9 mouse cellular contexts compared by ENCODE assay signal in the genomic region with DNA sequence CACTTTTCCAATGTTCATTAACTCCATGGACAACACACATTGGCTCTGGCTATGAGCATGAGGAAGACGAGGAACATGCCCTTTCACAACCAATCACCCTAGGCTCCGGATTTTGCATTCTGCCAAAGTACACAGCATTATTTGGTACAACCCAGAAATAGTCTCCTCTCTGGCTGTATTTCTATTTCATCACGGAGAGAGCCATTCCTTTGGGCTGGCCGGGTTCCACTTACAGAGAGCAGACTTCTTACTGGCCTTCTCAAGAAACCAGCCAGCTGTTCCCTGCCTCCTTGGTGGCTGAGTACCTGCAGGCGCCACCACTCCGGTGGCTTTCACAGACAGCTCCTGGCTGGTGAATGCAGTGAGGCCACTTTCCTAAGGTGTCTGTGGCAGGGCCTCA. TPM values are rescaled to one million over a fixed set of nuclear protein-coding genes. Genes with fewer than 3 reads are reported as not detected.
A peak's percentile ranks its signal among the peaks of the same experiment; 100 is the strongest.
DNase-seq lines count a peak whose midpoint lies in the region; ATAC-seq and TF ChIP-seq lines count a peak whose summit lies in the region.
"Had no signal": no experiment of that assay in that cellular context is flagged by ENCODE, and none has a peak within 500 bp of the region (broad histone marks: within the 10 kb centered on the region; RNA-seq: fewer than 3 reads in every experiment).

Slc16a11 (plus strand) TSS at position 330 of the 400 bp plus-strand sequence.

- no peak for TF ChIP-seq CTCF in layer of hippocampus, adult 2 months (conservative IDR thresholded peaks at IDR 0.05)

- H3K9ac ChIP-seq in embryonic facial prominence, embryonic 15.5 days: no peak within 1 kb of the TSS
- peak within 1 kb of the TSS; percentile 27; the same call in 1 of the 2 replicates for H3K9ac ChIP-seq in midbrain, embryonic 15.5 days

- DNase-seq in left cerebral cortex, adult 18-20 months (ENCODE audit: low spot score in 2 of 2): no peak
- DNase-seq in left cerebral cortex, adult 9 months (ENCODE audit: low spot score in 2 of 2): no peak
- DNase-seq in layer of hippocampus, adult 2 months (ENCODE audit: low spot score in 2 of 2): no peak
- DNase-seq in thymus, postnatal 25 days: no peak

- H3K36me3 ChIP-seq in embryonic facial prominence, embryonic 15.5 days: 0 out of 2 replicates have a peak, but pooled peaks cover 6% of the 10 kb centered on the region
- H3K36me3 ChIP-seq in midbrain, embryonic 15.5 days (replicated peaks): 0 out of 2 replicates have a peak, but pooled peaks cover 5% of the 10 kb centered on the region
- H3K36me3 ChIP-seq: limb, embryonic 15.5 days had no signal

- peaks cover 56% of the 10 kb centered on the region for H3K27me3 ChIP-seq in embryonic facial prominence, embryonic 15.5 days
- peaks cover 36% of the 10 kb centered on the region for H3K27me3 ChIP-seq in midbrain, embryonic 15.5 days (replicated peaks)

- no peaks in the 10 kb centered on the region for H3K9me3 ChIP-seq in embryonic facial prominence, embryonic 15.5 days (replicated peaks)
- H3K9me3 ChIP-seq in midbrain, embryonic 15.5 days: no peaks in the 10 kb centered on the region
- H3K9me3 ChIP-seq: limb, embryonic 15.5 days had no signal

- ATAC-seq in embryonic facial prominence, embryonic 15.5 days (ENCODE audit: insufficient number of reproducible peaks, low FRiP score, low TSS enrichment, low read depth): no peak
- ATAC-seq in midbrain, embryonic 15.5 days (replicated peaks): no peak
- ATAC-seq in megakaryocyte progenitor cell, adult 5-6 weeks (replicated peaks; ENCODE audit: poor library complexity): no peak
- ATAC-seq in CD4-positive, CD25-positive, alpha-beta regulatory T cell, adult 4 months: no peak

- no peak within 1 kb of the TSS for H3K27ac ChIP-seq in embryonic facial prominence, embryonic 15.5 days (replicated peaks)
- peak within 1 kb of the TSS; percentile 88 for H3K27ac ChIP-seq in layer of hippocampus, adult 2 months
- no peak within 1 kb of the TSS for H3K27ac ChIP-seq in midbrain, embryonic 15.5 days
- H3K27ac ChIP-seq: limb, embryonic 15.5 days had no signal

- peaks cover 23% of the 10 kb centered on the region for H3K4me1 ChIP-seq in embryonic facial prominence, embryonic 15.5 days
- H3K4me1 ChIP-seq in midbrain, embryonic 15.5 days: peaks cover 26% of the 10 kb centered on the region

- peak within 1 kb of the TSS; percentile 77 for H3K4me2 ChIP-seq in embryonic facial prominence, embryonic 15.5 days (replicated peaks)
- H3K4me2 ChIP-seq in midbrain, embryonic 15.5 days: peak within 1 kb of the TSS; percentile 59

- H3K4me3 ChIP-seq in embryonic facial prominence, embryonic 15.5 days (replicated peaks): peak within 1 kb of the TSS; percentile 40; the same call in 1 of the 2 replicates
- peak within 1 kb of the TSS; percentile 64 for H3K4me3 ChIP-seq in layer of hippocampus, adult 2 months
- H3K4me3 ChIP-seq in midbrain, embryonic 15.5 days: peak within 1 kb of the TSS; percentile 33

- 54% methylated on average over 6 of the region's 6 CpGs for WGBS in embryonic facial prominence, embryonic 15.5 days
- 68% methylated on average over 6 of the region's 6 CpGs for WGBS in midbrain, embryonic 15.5 days

RNA-seq across cellular contexts. Expression of gene Slc16a11, which starts in this region (rescaled TPM):
- 10 to 100 TPM; 34.2 to 35.5 TPM for total RNA-seq in left cerebral cortex, adult 18-20 months (2021)
- polyA plus RNA-seq in embryonic facial prominence, embryonic 15.5 days (2015; fragmentation: Nextera tagmentation; extraction: Ambion mirVana): 6.9 and 11.2 TPM in 2 replicates
- 10 to 100 TPM; 35.2 to 47.0 TPM for total RNA-seq in layer of hippocampus, adult 2 months (2021)
- 6.4 and 8.6 TPM in 2 replicates for polyA plus RNA-seq in midbrain, embryonic 15.5 days (2015; fragmentation: Nextera tagmentation; extraction: Ambion mirVana)
- not detected in 2 replicates for total RNA-seq in megakaryocyte progenitor cell, adult 5-6 weeks (2015)
- total RNA-seq in megakaryocyte progenitor cell, adult 5-6 weeks (2017): not detected in 2 replicates
- polyA plus RNA-seq in CD4-positive, CD25-positive, alpha-beta regulatory T cell, adult 4 months (2017; shearing (Covaris generic)): not detected

Comparison
In these comparisons a context has a peak if more than half of its experiments do, and no peak if none do; other contexts are left out.
1. RNA of gene Slc16a11 (total RNA-seq): 35.2 to 47.0 TPM in layer of hippocampus, adult 2 months and 34.2 to 35.5 TPM in left cerebral cortex, adult 18-20 months; not detected in megakaryocyte progenitor cell, adult 5-6 weeks; every median in the first group is over 10 times any median in the second.
2. Peak in every context shown above with its lines, with median percentiles within 50 percentile points of each other: H3K4me3 ChIP-seq.